Mouse (Mus musculus) cerebellum, postnatal 10 days (tissue): ENCODE results near the gene Rapgef5.
A peak's percentile ranks its signal among the peaks of the same experiment; 100 is the strongest.

Experiments
- DNase-seq, 2 experiments: peaks; one replicate each; pipeline ENCODE4 v3.0.0; 2021; ENCODE audit warnings: mixed read lengths in 2 of 2

Rapgef5 gene

DNA sequence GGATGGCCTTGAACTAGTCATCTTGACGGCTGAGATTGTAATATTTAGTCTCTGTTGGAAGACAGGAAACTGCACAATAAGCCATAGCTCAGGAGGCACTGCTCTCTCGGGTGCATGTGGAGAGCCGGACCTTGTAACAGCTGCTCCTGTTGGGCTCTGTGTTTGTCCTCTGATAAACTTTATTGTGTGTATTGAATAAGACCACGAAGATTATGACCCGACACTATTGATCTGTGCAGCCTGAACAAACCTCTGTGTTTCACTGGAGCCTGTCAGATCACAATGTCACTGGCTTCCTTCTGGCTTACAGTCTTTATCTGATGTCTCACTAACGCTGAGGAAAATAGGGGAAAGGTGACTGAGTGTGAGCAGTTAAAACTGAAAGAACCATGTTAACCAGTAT, 205.5 kb downstream of the Rapgef5 start:
- DNase-seq, result no peak

GRCm38 (mm10) chr12:117725011-117725410, 208.7 kb downstream of the Rapgef5 start:
- DNase-seq, result no peak

DNA sequence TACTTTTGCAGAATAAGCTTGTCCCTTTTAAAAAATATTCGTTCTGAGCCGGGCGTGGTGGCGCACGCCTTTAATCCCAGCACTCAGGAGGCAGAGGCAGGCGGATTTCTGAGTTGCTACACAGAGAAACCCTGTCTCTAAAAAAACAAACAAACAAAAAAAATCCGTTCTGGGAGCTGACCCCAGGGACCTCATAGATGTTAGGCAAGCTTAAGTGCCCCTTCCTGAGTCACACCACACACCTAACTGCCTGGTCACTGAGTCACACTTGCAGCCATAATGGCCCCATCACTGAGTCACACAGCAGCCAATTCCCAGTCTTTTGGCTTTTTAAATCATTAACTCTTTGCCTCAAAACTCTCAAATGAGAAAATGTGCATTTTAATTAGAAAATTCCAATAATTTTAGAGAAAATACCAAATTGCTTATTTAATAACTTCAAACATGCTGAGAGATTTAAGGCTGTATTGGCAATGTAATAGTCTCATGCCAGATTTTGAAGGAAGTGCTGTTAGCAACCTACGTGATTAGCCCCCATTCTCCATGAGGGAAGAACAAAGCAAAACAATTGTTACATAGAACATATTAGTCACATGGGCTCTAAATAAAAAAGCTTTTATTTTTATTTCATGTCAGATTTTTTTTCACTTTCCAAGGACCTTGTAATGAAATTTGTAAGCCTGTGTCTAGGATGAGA, 211.3 kb downstream of the Rapgef5 start:
- DNase-seq, result no peak

DNA sequence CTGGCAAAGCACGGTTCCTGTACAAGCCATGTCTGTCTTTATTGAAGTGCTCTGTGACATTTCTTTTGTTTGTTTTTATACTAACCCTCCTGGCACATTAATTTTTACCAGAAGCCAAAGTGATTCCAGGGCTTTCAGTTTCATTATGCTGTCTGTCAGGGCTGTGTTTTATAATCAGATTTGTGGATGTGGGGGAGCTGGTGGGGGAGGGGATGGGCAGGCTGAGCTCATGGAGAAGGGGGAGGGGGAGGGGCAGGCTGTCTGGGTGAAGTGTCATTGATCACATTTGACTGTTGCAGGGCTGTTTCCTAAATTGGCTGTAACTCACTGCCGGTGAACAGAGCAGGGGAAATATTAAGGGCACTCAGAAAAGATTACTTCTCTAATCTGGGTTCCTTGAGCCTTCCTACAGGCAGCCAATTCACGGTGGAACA, 211.9 kb downstream of the Rapgef5 start:
- peak; percentile 27 to 42 for DNase-seq

DNA sequence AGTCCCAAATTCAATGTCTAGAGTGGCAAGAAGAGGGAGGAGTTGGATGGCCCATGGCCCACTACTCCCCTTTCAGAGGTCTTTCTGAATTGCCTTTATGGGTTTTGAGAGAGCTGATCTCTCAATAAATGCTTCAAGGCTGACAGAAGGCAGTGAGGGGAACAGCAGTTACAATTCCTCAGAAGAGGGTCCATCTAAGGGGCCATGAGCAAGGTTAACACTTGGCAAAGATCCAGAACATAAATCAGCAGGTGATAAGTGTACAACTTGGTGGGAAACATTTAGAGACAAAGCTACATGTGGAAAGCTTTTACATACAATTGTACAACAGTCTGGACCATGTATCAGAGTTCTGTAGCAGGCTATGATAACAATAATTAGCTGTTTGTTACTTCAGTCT, 217.3 kb downstream of the Rapgef5 start:
- DNase-seq, result no peak

DNA sequence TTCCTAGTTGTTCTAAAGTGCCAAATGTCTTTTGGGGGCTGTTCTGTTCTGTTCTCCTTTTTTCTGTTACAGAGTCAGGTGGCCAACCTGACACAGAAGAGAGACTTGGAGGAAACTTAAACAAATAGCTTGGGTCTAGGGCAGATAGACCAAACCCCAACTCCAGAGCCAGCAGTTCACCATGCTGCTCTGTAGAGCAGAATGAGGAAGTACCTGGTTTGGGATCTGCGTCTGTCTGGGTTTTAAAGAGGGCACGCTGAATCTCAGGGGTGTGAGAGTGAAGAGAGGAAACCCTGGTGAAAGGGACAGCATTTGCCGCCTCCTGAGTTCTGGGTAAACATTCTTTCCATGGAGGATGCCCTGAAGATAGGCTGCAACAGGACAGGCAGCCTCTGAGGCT, 219.9 kb downstream of the Rapgef5 start:
- DNase-seq, result no peak

- DNase-seq, result peak in 1 of 2 experiments; percentile 14
These were observed 220.6 kb downstream of the Rapgef5 start for GRCm38 (mm10) chr12:117736928-117737327.

DNA sequence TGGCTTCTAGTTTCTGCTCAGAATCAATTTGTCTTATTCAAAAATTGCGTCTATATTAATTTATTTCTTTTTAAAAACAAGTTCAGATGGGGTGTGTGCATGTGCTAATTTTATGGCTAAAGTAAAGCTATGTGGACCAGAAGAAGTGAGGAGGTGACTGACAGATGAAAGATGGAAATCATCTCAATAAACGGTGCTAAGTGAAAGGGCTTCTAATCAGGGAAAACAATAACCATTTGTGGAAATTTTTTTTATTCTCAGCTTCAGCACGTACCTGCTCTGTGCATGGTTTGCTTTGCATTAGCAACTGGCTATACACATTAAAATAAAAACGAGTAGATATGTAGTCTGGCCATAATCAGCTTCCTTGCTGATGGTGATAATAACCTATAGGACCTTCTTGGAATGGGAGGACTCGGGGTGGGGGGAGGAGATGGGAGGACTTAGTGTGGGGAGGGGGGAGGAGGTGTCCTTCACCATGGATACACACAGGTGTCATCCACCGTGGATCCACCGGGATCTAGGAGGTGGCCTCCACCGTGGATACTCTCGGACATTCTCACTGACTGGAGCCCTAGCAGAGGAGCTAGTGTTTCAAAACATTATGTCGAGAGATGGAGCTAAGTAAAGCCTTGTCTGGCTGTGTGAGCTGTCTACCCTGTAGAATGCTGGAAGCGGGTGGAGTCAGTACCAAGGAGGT, 221.2 kb downstream of the Rapgef5 start:
- no peak for DNase-seq

DNA sequence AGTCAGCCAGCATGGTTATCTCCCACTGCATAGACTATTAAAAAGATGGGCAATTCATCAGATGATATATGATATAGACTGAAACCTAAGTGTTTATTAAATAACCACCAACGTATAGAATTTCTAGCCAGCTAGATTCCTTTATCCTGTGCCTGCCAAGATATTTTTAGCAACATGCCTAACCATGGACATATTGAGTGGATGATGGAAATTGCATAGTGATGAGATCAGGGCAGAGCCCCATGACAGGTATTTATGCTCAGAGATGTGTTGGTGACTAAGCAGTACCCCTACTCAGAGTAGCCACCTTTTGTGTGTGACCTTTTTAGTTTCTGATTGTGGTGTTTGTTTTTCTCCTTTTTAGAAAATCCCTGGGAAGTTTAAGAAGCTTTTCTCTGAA, 226.2 kb downstream of the Rapgef5 start:
- no peak for DNase-seq

- DNase-seq, result no peak
These were observed 228.6 kb downstream of the Rapgef5 start for GRCm38 (mm10) chr12:117744580-117745483.

GRCm38 (mm10) chr12:117746611-117747010, 230.3 kb downstream of the Rapgef5 start:
- no peak for DNase-seq

DNA sequence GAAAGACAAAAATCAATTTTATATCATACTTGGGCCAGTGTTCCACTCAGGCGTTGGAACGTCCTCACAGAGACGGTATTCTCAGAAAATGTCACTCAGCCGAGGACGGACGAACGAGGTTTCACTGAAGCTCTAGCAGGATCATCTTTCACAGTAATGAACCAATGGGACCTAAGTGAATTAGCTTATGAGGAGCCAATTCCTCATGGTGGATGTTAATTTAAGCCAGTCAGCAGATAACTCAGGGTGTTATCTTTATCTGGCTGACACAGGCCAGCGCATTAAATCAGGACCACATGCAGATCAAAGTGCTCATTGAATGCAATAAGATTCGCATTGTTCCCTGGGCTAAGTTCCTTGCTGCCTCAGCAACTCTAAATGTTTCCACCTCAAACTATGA, 234.8 kb downstream of the Rapgef5 start:
- no peak for DNase-seq

DNA sequence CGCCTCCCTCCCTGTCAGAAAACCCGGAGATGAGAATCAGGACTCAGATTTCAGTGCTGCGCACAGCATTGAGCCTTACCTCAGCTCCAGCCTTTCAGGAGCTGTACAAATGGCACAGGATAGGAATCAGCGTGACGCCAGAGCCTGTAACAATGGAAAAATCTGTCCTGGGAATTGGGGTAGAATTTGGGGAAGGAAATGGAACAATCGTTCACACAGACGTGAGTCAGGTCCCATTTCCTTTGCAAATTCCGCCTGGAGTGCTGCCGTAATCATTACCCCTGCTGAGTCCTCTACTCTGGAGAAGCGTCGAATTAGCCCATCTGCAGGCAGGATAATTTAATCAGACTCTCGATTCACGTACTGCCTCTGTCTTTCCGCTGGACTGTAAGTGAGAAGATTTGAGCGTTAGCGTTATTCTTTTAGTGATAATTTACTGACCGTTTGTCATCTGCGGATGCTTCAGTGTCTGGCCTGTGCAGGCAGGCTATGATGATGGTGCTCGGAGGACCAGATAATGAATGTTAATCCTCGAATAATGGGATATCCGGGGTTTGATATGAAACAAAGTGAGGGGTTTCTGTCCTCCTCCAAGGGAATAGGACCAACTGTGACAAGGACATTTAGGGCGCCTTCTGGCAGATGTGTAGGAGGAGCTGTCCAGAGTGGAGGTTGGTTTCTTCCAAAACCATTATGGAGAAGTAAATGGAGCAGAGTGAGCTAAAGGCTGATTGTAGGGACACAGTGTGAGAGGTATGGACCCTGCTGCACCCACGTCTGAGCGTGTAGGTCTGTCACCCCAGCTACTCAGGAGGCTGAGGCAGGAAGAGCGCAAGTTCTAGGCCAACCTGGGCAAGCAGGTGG, 235.5 kb downstream of the Rapgef5 start:
- peak; percentile 29 to 38 for DNase-seq

GRCm38 (mm10) chr12:117756010-117756409, 239.7 kb downstream of the Rapgef5 start:
- no peak for DNase-seq

DNA sequence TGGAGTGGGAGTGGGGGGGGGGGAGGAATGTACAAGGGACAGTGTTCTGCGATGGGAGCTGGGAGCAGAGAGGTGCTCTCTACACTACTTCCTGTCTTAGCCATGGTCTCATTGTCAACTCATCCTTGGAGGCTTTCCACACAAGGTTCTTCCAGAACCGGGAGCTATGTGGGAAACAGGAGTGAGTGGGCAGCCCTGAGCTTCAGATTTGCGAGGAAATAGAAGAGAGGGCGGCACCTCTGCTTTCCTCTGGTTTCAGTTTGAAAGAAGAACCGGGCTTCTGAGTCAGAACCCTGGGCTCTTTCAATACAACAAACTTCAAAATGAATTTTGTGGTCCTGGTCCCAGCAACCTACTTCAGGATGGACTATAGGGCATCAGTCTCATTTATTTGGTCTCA, 244.1 kb downstream of the Rapgef5 start:
- DNase-seq, result no peak

- DNase-seq, result no peak
These were observed 244.6 kb downstream of the Rapgef5 start for GRCm38 (mm10) chr12:117760846-117761245.

DNA sequence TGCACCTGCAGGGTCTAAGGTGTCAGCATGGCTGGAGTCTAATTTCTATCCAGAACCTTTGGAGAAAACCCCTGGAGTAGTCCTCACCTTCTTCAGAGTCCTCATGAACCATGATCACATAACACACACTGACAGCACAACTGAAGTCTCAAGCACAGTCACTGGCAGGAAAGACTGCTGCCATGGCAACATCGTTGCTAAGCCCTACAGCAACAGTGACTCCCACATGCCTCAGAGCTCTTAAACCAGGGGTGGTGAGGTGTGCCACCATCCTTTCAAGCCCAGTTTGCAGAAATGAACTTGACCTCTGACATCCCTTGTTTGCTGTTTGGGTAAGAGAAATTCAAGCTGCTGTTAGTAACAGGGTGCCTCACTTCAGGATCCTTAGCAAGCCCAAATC, 245.4 kb downstream of the Rapgef5 start:
- DNase-seq, result peak in 1 of 2 experiments; percentile 6

DNA sequence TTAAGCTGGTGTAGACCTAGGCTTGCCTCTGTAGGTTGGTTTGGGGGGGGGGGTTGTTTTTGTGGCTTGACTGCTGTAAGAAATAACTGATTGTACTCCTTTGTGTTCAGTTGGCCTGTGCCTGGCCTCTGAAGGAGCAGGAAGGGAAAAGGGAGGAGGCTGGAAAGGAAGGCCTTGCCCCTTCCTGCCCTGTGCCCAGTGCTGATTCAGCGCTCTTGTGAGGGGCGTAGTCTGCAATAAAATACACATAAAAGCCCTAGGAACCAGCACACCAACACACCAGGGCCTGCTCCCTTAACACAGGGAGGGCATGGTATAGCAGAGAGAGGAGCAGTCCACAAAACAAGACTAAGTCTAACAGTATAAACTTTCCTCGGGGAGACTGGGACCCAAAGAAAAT, 247.0 kb downstream of the Rapgef5 start:
- no peak for DNase-seq

DNA sequence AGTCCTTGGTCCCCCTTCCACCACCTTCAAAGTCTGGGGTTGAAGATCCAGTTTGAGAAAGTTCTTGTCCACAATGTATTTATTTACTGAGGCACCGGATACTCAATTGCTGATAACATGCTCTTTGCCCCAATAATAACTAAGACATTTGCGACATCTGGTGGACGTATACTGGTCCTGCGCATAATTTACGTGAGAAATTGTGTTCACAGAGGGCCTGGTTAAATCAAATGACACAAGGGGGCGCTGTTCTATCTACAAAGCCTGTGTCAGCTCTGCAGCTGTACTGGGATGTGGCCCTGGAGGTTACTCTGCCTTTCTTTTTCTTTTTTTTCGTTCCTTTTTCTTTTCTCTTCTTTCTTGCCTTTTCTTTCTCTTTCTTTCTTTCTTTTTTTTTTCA, 248.6 kb downstream of the Rapgef5 start:
- DNase-seq, result peak; percentile 86 to 94

GRCm38 (mm10) chr12:117769113-117769512, 252.8 kb downstream of the Rapgef5 start:
- DNase-seq, result peak; percentile 92 to 93

GRCm38 (mm10) chr12:117770211-117770610, 253.9 kb downstream of the Rapgef5 start:
- peak; percentile 53 to 66 for DNase-seq

GRCm38 (mm10) chr12:117771156-117771555, 254.9 kb downstream of the Rapgef5 start:
- peak; percentile 65 to 75 for DNase-seq
